Mouse (Mus musculus) brain, embryonic 14.5 days (tissue): Measurements from ENCODE around the gene March9. TPM values are rescaled to one million over a fixed set of nuclear protein-coding genes. Genes with fewer than 3 reads are reported as not detected.
"Not testable (repeated sequence)": the region's sequence is repeated elsewhere in the genome, so short reads cannot be mapped to it uniquely, and the experiment has no call there.

Experiments
- DNase-seq: peaks from one replicate; pipeline ENCODE4 v3.0.0-alpha.2; 2011; ENCODE audit warnings: low read depth
- CTCF ChIP-seq: fragments of 200-500 bp; IDR thresholded peaks from 2 replicates; pipeline ENCODE4 v1.5.1; 2012; ENCODE audit warnings: inconsistent platforms, mild to moderate bottlenecking, moderate library complexity, borderline replicate concordance; ENCODE audit not compliant: insufficient read depth, insufficient read length; ENCODE audit errors: extremely low read depth
- POLR2A ChIP-seq: fragments of 200-500 bp; IDR thresholded peaks from 2 replicates; pipeline ENCODE4 v1.6.1; 2012; ENCODE audit warnings: mild to moderate bottlenecking, inconsistent platforms, borderline replicate concordance; ENCODE audit not compliant: poor library complexity, insufficient read depth, insufficient read length, severe bottlenecking; ENCODE audit errors: extremely low read depth
- polyA plus RNA-seq: library from polyadenylated mRNA; depleted of rRNA; stranded (reverse); fragments of >200 nt; gene quantifications from 2 replicates; pipeline ENCODE4 v1.2.3, GENCODE M21; 2012

Gene March9
- polyA plus RNA-seq, 1 experiment = 51.7 TPM

GRCm38 (mm10) chr10:127078677-127079575 lies 18.9 kb upstream of the March9 start:
- DNase-seq = peak; percentile 92
- TF ChIP-seq POLR2A = peak; percentile 25; the same call in 1 of the 2 replicates
- no peak for TF ChIP-seq CTCF

GRCm38 (mm10) chr10:127078001-127078676 lies 18.2 kb upstream of the March9 start:
- peak; percentile 85 for DNase-seq
- TF ChIP-seq POLR2A (no peak), CTCF (no peak)

GRCm38 (mm10) chr10:127077515-127077914 lies 17.5 kb upstream of the March9 start:
- peak; percentile 20 for DNase-seq

GRCm38 (mm10) chr10:127076082-127076481 lies 16.1 kb upstream of the March9 start:
- TF ChIP-seq CTCF = no peak
- TF ChIP-seq POLR2A = no peak
- peak; percentile 39 for DNase-seq

More at GRCm38 (mm10) chr10:127077515-127077914, 17.5 kb upstream of the March9 start:
- TF ChIP-seq CTCF = no peak
- no peak for TF ChIP-seq POLR2A

- TF ChIP-seq CTCF = no peak
- TF ChIP-seq POLR2A = no peak
- no peak for DNase-seq
Measured at GRCm38 (mm10) chr10:127075651-127076050, 15.7 kb upstream of the March9 start.

GRCm38 (mm10) chr10:127075080-127075479 lies 15.1 kb upstream of the March9 start, which contains the start of gene Agap2:
Gene Agap2 (plus strand): TSS chr10:127075284.
- TF ChIP-seq POLR2A (no peak), CTCF (no peak)
- no peak for DNase-seq

GRCm38 (mm10) chr10:127073981-127074380 lies 14.0 kb upstream of the March9 start:
- TF ChIP-seq POLR2A = no peak
- DNase-seq = no peak

GRCm38 (mm10) chr10:127072969-127073368 lies 13.0 kb upstream of the March9 start:
- DNase-seq = not testable (repeated sequence)

- not testable (repeated sequence) for DNase-seq
Measured at GRCm38 (mm10) chr10:127072270-127072669, 12.3 kb upstream of the March9 start.

GRCm38 (mm10) chr10:127071203-127071602 lies 11.2 kb upstream of the March9 start:
- no peak for DNase-seq
- TF ChIP-seq CTCF (no peak), POLR2A (no peak)

- DNase-seq = peak; percentile 99
- TF ChIP-seq POLR2A = peak; percentile 68; the same call in 1 of the 2 replicates
- no peak for TF ChIP-seq CTCF
Measured at GRCm38 (mm10) chr10:127070190-127071121, 10.5 kb upstream of the March9 start, which contains the start of gene Tspan31. Gene Tspan31 (minus strand): TSS chr10:127070264.
